Mouse (Mus musculus) myocyte (in vitro differentiated cells): Measurements from ENCODE around the gene Adamts18. TPM values are rescaled to one million over a fixed set of nuclear protein-coding genes. Genes with fewer than 3 reads are reported as not detected.

Experiments used
- H3K27me3 ChIP-seq: one replicate; pipeline ENCODE4 v1.6.1; 2011; ENCODE audit not compliant: control insufficient read depth, insufficient read depth, insufficient read length
- H3K36me3 ChIP-seq: one replicate; pipeline ENCODE4 v1.6.1; 2011; ENCODE audit not compliant: control insufficient read depth, insufficient read depth
- H3K4me2 ChIP-seq: one replicate; pipeline ENCODE4 v1.6.1; 2011; ENCODE audit warnings: low read depth, control low read depth
- H3K4me3 ChIP-seq: one replicate; pipeline ENCODE4 v1.5.1; 2011; ENCODE audit warnings: mild to moderate bottlenecking, control low read depth, moderate library complexity
- H3K79me2 ChIP-seq: one replicate; pipeline ENCODE4 v1.6.1; 2011; ENCODE audit not compliant: control insufficient read depth, insufficient read depth
- H3ac ChIP-seq: one replicate; pipeline ENCODE4 v1.6.1; 2011; ENCODE audit not compliant: control insufficient read depth, insufficient read length
- CEBPB ChIP-seq: IDR thresholded peaks from 2 replicates; pipeline ENCODE4 v1.6.1; 2011; ENCODE audit warnings: mild to moderate bottlenecking, moderate library complexity; ENCODE audit not compliant: poor library complexity, insufficient read depth, severe bottlenecking
- E2F4 ChIP-seq: IDR thresholded peaks from one replicate; pipeline ENCODE4 v1.6.1; 2011; ENCODE audit warnings: mild to moderate bottlenecking, control low read depth, moderate library complexity; ENCODE audit not compliant: insufficient read depth
- MAX ChIP-seq: IDR thresholded peaks from one replicate; pipeline ENCODE4 v1.6.1; 2011; ENCODE audit warnings: low read depth, mild to moderate bottlenecking, control low read depth
- MYOD1 ChIP-seq, 3 experiments: IDR thresholded peaks; one replicate each; pipeline ENCODE4 v1.6.1; 2011; ENCODE audit warnings: control low read depth in 2 of 3, low read depth in 2 of 3, mild to moderate bottlenecking in 2 of 3, moderate library complexity in 1 of 3; ENCODE audit not compliant: insufficient read length in 2 of 3, control insufficient read depth in 1 of 3
- MYOG ChIP-seq, 3 experiments: IDR thresholded peaks; one replicate each; pipeline ENCODE4 v1.6.1; 2011; ENCODE audit warnings: control low read depth in 2 of 3, low read depth in 2 of 3, mild to moderate bottlenecking in 2 of 3; ENCODE audit not compliant: insufficient read length in 2 of 3, control insufficient read depth in 1 of 3, insufficient read depth in 1 of 3
- POLR2A ChIP-seq: IDR thresholded peaks from one replicate; pipeline ENCODE4 v1.6.1; 2011; ENCODE audit warnings: low read depth, mild to moderate bottlenecking, control low read depth, moderate library complexity; ENCODE audit not compliant: insufficient read length
- POLR2AphosphoS2 ChIP-seq: IDR thresholded peaks from one replicate; pipeline ENCODE4 v1.6.1; 2011; ENCODE audit warnings: low read depth, control low read depth; ENCODE audit not compliant: insufficient read length
- REST ChIP-seq: IDR thresholded peaks from one replicate; pipeline ENCODE4 v1.6.1; 2011; ENCODE audit warnings: mild to moderate bottlenecking, control low read depth, moderate library complexity; ENCODE audit not compliant: insufficient read depth, insufficient read length
- SRF ChIP-seq: IDR thresholded peaks from one replicate; pipeline ENCODE4 v1.6.1; 2011; ENCODE audit warnings: low read depth; ENCODE audit not compliant: control insufficient read depth, insufficient read length
- TCF12 ChIP-seq: IDR thresholded peaks from one replicate; pipeline ENCODE4 v1.6.1; 2011; ENCODE audit warnings: mild to moderate bottlenecking, control low read depth; ENCODE audit not compliant: poor library complexity, insufficient read depth, severe bottlenecking
- TCF3 ChIP-seq: IDR thresholded peaks from one replicate; pipeline ENCODE4 v1.6.1; 2011; ENCODE audit warnings: low read depth, control low read depth; ENCODE audit not compliant: insufficient read length
- USF1 ChIP-seq: IDR thresholded peaks from one replicate; pipeline ENCODE4 v1.6.1; 2011; ENCODE audit warnings: low read depth, mild to moderate bottlenecking, control low read depth, moderate library complexity
- polyA plus RNA-seq: library from polyadenylated mRNA; unstranded; fragments of >200 nt; fragmentation: generic; extraction: Trizol; gene quantifications from one replicate; pipeline ENCODE4 v1.2.1, GENCODE M21; 2012; ENCODE audit warnings: missing spikeins

The Adamts18 gene
- polyA plus RNA-seq, 1 experiment: not detected

GRCm38 (mm10) chr8:113672599-113673255 lies 175.8 kb downstream of the Adamts18 start:
- no peak overlapping the region for H3K4me2 ChIP-seq
- no peak overlapping the region for H3K4me3 ChIP-seq
- no peaks in the 10 kb centered on the region for H3K36me3 ChIP-seq
- no peak overlapping the region for H3ac ChIP-seq
- no peaks in the 10 kb centered on the region for H3K27me3 ChIP-seq
- no peaks in the 10 kb centered on the region for H3K79me2 ChIP-seq
- TF ChIP-seq SRF (no peak), POLR2AphosphoS2 (no peak), MYOG (IDR thresholded peaks at IDR 0.05; ENCODE audit: control insufficient read depth in 1 of 3, insufficient read depth in 1 of 3, insufficient read length in 2 of 3, low read depth in 2 of 3) (no peak), TCF12 (no peak), TCF3 (no peak), MYOD1 (IDR thresholded peaks at IDR 0.05; ENCODE audit: control insufficient read depth in 1 of 3, insufficient read length in 2 of 3, low read depth in 2 of 3) (no peak), CEBPB (no peak), E2F4 (no peak), USF1 (no peak), MAX (no peak), REST (no peak), POLR2A (no peak)

GRCm38 (mm10) chr8:113669924-113670323 lies 178.6 kb downstream of the Adamts18 start:
- Histone ChIP-seq H3K36me3 (no peaks in the 10 kb centered on the region), H3ac (no peak overlapping the region), H3K79me2 (no peaks in the 10 kb centered on the region), H3K27me3 (no peaks in the 10 kb centered on the region), H3K4me2 (no peak overlapping the region), H3K4me3 (no peak overlapping the region)
- TF ChIP-seq SRF: no peak
- no peak for TF ChIP-seq USF1
- no peak for TF ChIP-seq TCF3
- TF ChIP-seq CEBPB: no peak
- no peak for TF ChIP-seq POLR2A
- no peak for TF ChIP-seq POLR2AphosphoS2
- TF ChIP-seq REST: no peak
- no peak for TF ChIP-seq MYOD1 (IDR thresholded peaks at IDR 0.05; ENCODE audit: control insufficient read depth in 1 of 3, insufficient read length in 2 of 3, low read depth in 2 of 3)
- no peak for TF ChIP-seq TCF12
- no peak for TF ChIP-seq MYOG (IDR thresholded peaks at IDR 0.05; ENCODE audit: control insufficient read depth in 1 of 3, insufficient read depth in 1 of 3, insufficient read length in 2 of 3, low read depth in 2 of 3)
- no peak for TF ChIP-seq MAX
- no peak for TF ChIP-seq E2F4

- no peaks in the 10 kb centered on the region for H3K27me3 ChIP-seq
- no peaks in the 10 kb centered on the region for H3K36me3 ChIP-seq
- H3K4me2 ChIP-seq: no peak overlapping the region
- H3ac ChIP-seq: no peak overlapping the region
- H3K79me2 ChIP-seq: no peaks in the 10 kb centered on the region
- H3K4me3 ChIP-seq: no peak overlapping the region
- TF ChIP-seq MYOD1 (IDR thresholded peaks at IDR 0.05; ENCODE audit: control insufficient read depth in 1 of 3, insufficient read length in 2 of 3, low read depth in 2 of 3): no peak
- TF ChIP-seq E2F4: no peak
- TF ChIP-seq USF1: no peak
- TF ChIP-seq REST: no peak
- TF ChIP-seq POLR2A: no peak
- no peak for TF ChIP-seq TCF12
- no peak for TF ChIP-seq CEBPB
- no peak for TF ChIP-seq MYOG (IDR thresholded peaks at IDR 0.05; ENCODE audit: control insufficient read depth in 1 of 3, insufficient read depth in 1 of 3, insufficient read length in 2 of 3, low read depth in 2 of 3)
Measured at GRCm38 (mm10) chr8:113666714-113667432, 181.7 kb downstream of the Adamts18 start.

GRCm38 (mm10) chr8:113665951-113666350 lies 182.6 kb downstream of the Adamts18 start:
- H3K79me2 ChIP-seq: no peaks in the 10 kb centered on the region
- H3K4me2 ChIP-seq: no peak overlapping the region
- H3K4me3 ChIP-seq: no peak overlapping the region
- no peak for TF ChIP-seq MYOG (IDR thresholded peaks at IDR 0.05; ENCODE audit: control insufficient read depth in 1 of 3, insufficient read depth in 1 of 3, insufficient read length in 2 of 3, low read depth in 2 of 3)
- no peak for TF ChIP-seq POLR2A
- no peak for TF ChIP-seq E2F4
- no peak for TF ChIP-seq TCF12
- no peak for TF ChIP-seq REST
- no peak for TF ChIP-seq USF1
- no peaks in the 10 kb centered on the region for H3K27me3 ChIP-seq
- no peaks in the 10 kb centered on the region for H3K36me3 ChIP-seq
- H3ac ChIP-seq: no peak overlapping the region

- Histone ChIP-seq H3K4me2 (no peak overlapping the region), H3K36me3 (no peaks in the 10 kb centered on the region), H3K4me3 (no peak overlapping the region), H3ac (no peak overlapping the region), H3K27me3 (no peaks in the 10 kb centered on the region), H3K79me2 (no peaks in the 10 kb centered on the region)
- TF ChIP-seq TCF3 (no peak), MAX (no peak), REST (no peak), USF1 (no peak)
Measured at GRCm38 (mm10) chr8:113665036-113665435, 183.5 kb downstream of the Adamts18 start.
